Mouse (Mus musculus) midbrain, embryonic 15.5 days (tissue): ENCODE data around the gene Tecpr2. TPM values are rescaled to one million over a fixed set of nuclear protein-coding genes. Genes with fewer than 3 reads are reported as not detected.

Source experiments
- ATAC-seq: fragments of 200-750 bp; cut with Nextera tagmentation; replicated peaks from 2 replicates; pipeline ENCODE4 v1.8.0; 2017; ENCODE audit warnings: moderate TSS enrichment
- H3K27ac ChIP-seq: fragments of 300-500 bp; sonication (generic); 2 replicates; pipeline ENCODE4 v1.5.1; 2015; ENCODE audit warnings: mild to moderate bottlenecking, inconsistent platforms
- H3K27me3 ChIP-seq: fragments of 300-500 bp; sonication (generic); replicated peaks from 2 replicates; pipeline ENCODE4 v1.6.1; 2015; ENCODE audit warnings: inconsistent platforms
- H3K36me3 ChIP-seq: fragments of 300-500 bp; sonication (generic); replicated peaks from 2 replicates; pipeline ENCODE4 v1.6.1; 2015; ENCODE audit warnings: inconsistent platforms
- H3K4me1 ChIP-seq: fragments of 300-500 bp; sonication (generic); 2 replicates; pipeline ENCODE4 v1.6.1; 2015; ENCODE audit warnings: inconsistent platforms
- H3K4me2 ChIP-seq: fragments of 300-500 bp; sonication (generic); 2 replicates; pipeline ENCODE4 v1.6.1; 2015; ENCODE audit warnings: inconsistent platforms, mild to moderate bottlenecking, moderate library complexity
- H3K4me3 ChIP-seq: fragments of 300-500 bp; sonication (generic); 2 replicates; pipeline ENCODE4 v1.5.1; 2015; ENCODE audit warnings: mild to moderate bottlenecking, inconsistent platforms
- H3K9ac ChIP-seq: fragments of 300-500 bp; sonication (generic); 2 replicates; pipeline ENCODE4 v1.6.1; 2015; ENCODE audit warnings: mild to moderate bottlenecking, inconsistent platforms
- H3K9me3 ChIP-seq: fragments of 300-500 bp; sonication (generic); 2 replicates; pipeline ENCODE4 v1.6.1; 2016; ENCODE audit warnings: inconsistent platforms
- WGBS: fragments of 180-500 bp; shearing (Covaris S2); methylation state at CpG from one replicate; pipeline ENCODE4 v1.1.7; 2015; ENCODE audit warnings: mixed read lengths; 5-methylcytosine and 5-hydroxymethylcytosine counted together
- polyA plus RNA-seq: library from polyadenylated mRNA; unstranded; fragments of >200 nt; fragmentation: Nextera tagmentation; extraction: Ambion mirVana; gene quantifications from 2 replicates; pipeline ENCODE4 v1.2.1, GENCODE M21; 2015

Gene Tecpr2
- 8.9 and 9.4 TPM in 2 replicates for polyA plus RNA-seq

GRCm38 (mm10) chr12:110889036-110890020, at the start of gene Tecpr2, which contains the start of gene Cinp:
Tecpr2 (plus strand) TSS chr12:110889264.
Cinp (minus strand) TSS chr12:110889145.
- no peaks in the 10 kb centered on the region for H3K36me3 ChIP-seq
- H3K4me2 ChIP-seq = peak within 1 kb of the TSS; percentile 84
- peak within 1 kb of the TSS; percentile 93 for H3K4me3 ChIP-seq
- WGBS = under 1% methylated on average over 68 of the region's 74 CpGs
- ATAC-seq = peak; percentile 99
- H3K27ac ChIP-seq = peak within 1 kb of the TSS; percentile 95
- H3K27me3 ChIP-seq = no peaks in the 10 kb centered on the region
- H3K4me1 ChIP-seq = peaks cover 21% of the 10 kb centered on the region
- H3K9me3 ChIP-seq = no peaks in the 10 kb centered on the region
- peak within 1 kb of the TSS; percentile 92 for H3K9ac ChIP-seq

- no peaks in the 10 kb centered on the region for H3K36me3 ChIP-seq
- H3K27ac ChIP-seq = peak within 1 kb of the TSS; percentile 71
- peak within 1 kb of the TSS; percentile 62 for H3K9ac ChIP-seq
- H3K4me1 ChIP-seq = peaks cover 40% of the 10 kb centered on the region
- ATAC-seq = peak; percentile 90
- peak within 1 kb of the TSS; percentile 63 for H3K4me2 ChIP-seq
- peak within 1 kb of the TSS; percentile 67 for H3K4me3 ChIP-seq
- WGBS = under 1% methylated on average over 71 of the region's 71 CpGs
- peaks cover 18% of the 10 kb centered on the region for H3K27me3 ChIP-seq
- H3K9me3 ChIP-seq = no peaks in the 10 kb centered on the region
These were observed 48.5 kb upstream of the Tecpr2 start, which contains the start of gene Mok for GRCm38 (mm10) chr12:110840348-110841198. Mok (minus strand) TSS chr12:110840939.

- no peak for ATAC-seq
- Histone ChIP-seq H3K4me1 (peaks cover 42% of the 10 kb centered on the region), H3K4me2 (no peak overlapping the region), H3K27me3 (peaks cover 31% of the 10 kb centered on the region), H3K4me3 (no peak overlapping the region), H3K9me3 (no peaks in the 10 kb centered on the region), H3K9ac (no peak overlapping the region), H3K27ac (no peak overlapping the region), H3K36me3 (no peaks in the 10 kb centered on the region)
- 70% methylated on average over 5 of the region's 5 CpGs for WGBS
These were observed 47.2 kb upstream of the Tecpr2 start for GRCm38 (mm10) chr12:110841731-110842493.

GRCm38 (mm10) chr12:110843194-110844048, 45.6 kb upstream of the Tecpr2 start:
- 19% methylated on average over 32 of the region's 32 CpGs for WGBS
- Histone ChIP-seq H3K4me3 (peak overlapping the region; percentile 33), H3K36me3 (no peaks in the 10 kb centered on the region), H3K9ac (peak overlapping the region; percentile 32; the same call in 1 of the 2 replicates), H3K4me2 (peak overlapping the region; percentile 53), H3K4me1 (peaks cover 35% of the 10 kb centered on the region), H3K9me3 (no peaks in the 10 kb centered on the region), H3K27me3 (peaks cover 31% of the 10 kb centered on the region), H3K27ac (no peak overlapping the region)
- no peak for ATAC-seq

- H3K9me3 ChIP-seq = no peaks in the 10 kb centered on the region
- 1% methylated on average over 42 of the region's 42 CpGs for WGBS
- peaks cover 31% of the 10 kb centered on the region for H3K27me3 ChIP-seq
- H3K4me2 ChIP-seq = peak overlapping the region; percentile 53
- H3K4me3 ChIP-seq = peak overlapping the region; percentile 33
- peak overlapping the region; percentile 32; the same call in 1 of the 2 replicates for H3K9ac ChIP-seq
- ATAC-seq = no peak
- H3K27ac ChIP-seq = no peak overlapping the region
- no peaks in the 10 kb centered on the region for H3K36me3 ChIP-seq
- H3K4me1 ChIP-seq = peaks cover 36% of the 10 kb centered on the region
These were observed 44.6 kb upstream of the Tecpr2 start for GRCm38 (mm10) chr12:110844227-110845130.

- Histone ChIP-seq H3K4me3 (peak overlapping the region; percentile 33), H3K27me3 (peaks cover 31% of the 10 kb centered on the region), H3K27ac (no peak overlapping the region), H3K9me3 (no peaks in the 10 kb centered on the region), H3K4me1 (peaks cover 31% of the 10 kb centered on the region), H3K36me3 (no peaks in the 10 kb centered on the region), H3K9ac (no peak overlapping the region; the same call in 1 of the 2 replicates), H3K4me2 (peak overlapping the region; percentile 53)
- peak; percentile 48; the same call in 1 of the 2 replicates for ATAC-seq
- WGBS = under 1% methylated on average over 36 of the region's 36 CpGs
These were observed 43.8 kb upstream of the Tecpr2 start for GRCm38 (mm10) chr12:110845131-110845880.

- H3K4me3 ChIP-seq = 0 out of 2 replicates have a peak overlapping the region, but pooled peaks have one; percentile 33
- H3K9ac ChIP-seq = no peak overlapping the region
- H3K27me3 ChIP-seq = peaks cover 31% of the 10 kb centered on the region
- ATAC-seq = no peak
- no peaks in the 10 kb centered on the region for H3K36me3 ChIP-seq
- peaks cover 38% of the 10 kb centered on the region for H3K4me1 ChIP-seq
- WGBS = 60% methylated on average over 6 of the region's 6 CpGs
- H3K4me2 ChIP-seq = peak overlapping the region; percentile 53; the same call in 1 of the 2 replicates
- H3K9me3 ChIP-seq = no peaks in the 10 kb centered on the region
- H3K27ac ChIP-seq = no peak overlapping the region
These were observed 42.8 kb upstream of the Tecpr2 start for GRCm38 (mm10) chr12:110846191-110846765.

- peak within 1 kb of the TSS; percentile 83 for H3K9ac ChIP-seq
- peak within 1 kb of the TSS; percentile 6 for H3K27ac ChIP-seq
- H3K9me3 ChIP-seq = no peaks in the 10 kb centered on the region
- H3K4me3 ChIP-seq = peak within 1 kb of the TSS; percentile 84
- H3K27me3 ChIP-seq = peaks cover 15% of the 10 kb centered on the region
- WGBS = under 1% methylated on average over 87 of the region's 89 CpGs
- H3K36me3 ChIP-seq = no peaks in the 10 kb centered on the region
- ATAC-seq = peak; percentile 85
- H3K4me2 ChIP-seq = peak within 1 kb of the TSS; percentile 59
- H3K4me1 ChIP-seq = peaks cover 23% of the 10 kb centered on the region
These were observed 38.8 kb upstream of the Tecpr2 start, which contains the start of gene Zfp839 for GRCm38 (mm10) chr12:110850010-110850928. Zfp839 (plus strand) TSS chr12:110850253.
